Mouse (Mus musculus) spleen, adult 2 months (tissue): ENCODE measurements at regions not wholly inside any gene's neighbourhood (a gene's known extent, or its start where the extent isn't known, plus 50 kb on each side); places are given as distances from the start of the nearest gene placed in this dataset.

Source experiments
- DNase-seq, 2 experiments: peaks; one replicate each; pipeline versions ENCODE4 v3.0.0 to v3.0.0-alpha.2; 2012 to 2021; ENCODE audit warnings: low spot score in 2 of 2, low read depth in 1 of 2
- H3K27ac ChIP-seq: fragments of 200-500 bp; 2 replicates; pipeline ENCODE4 v1.5.1; 2012; ENCODE audit warnings: low read length, inconsistent platforms; ENCODE audit not compliant: insufficient read depth
- H3K27me3 ChIP-seq: fragments of 200-500 bp; 2 replicates; pipeline ENCODE4 v1.6.1; 2012; ENCODE audit warnings: mild to moderate bottlenecking, moderate library complexity, low read length, inconsistent platforms; ENCODE audit not compliant: control insufficient read depth, insufficient read depth
- H3K36me3 ChIP-seq: fragments of 200-500 bp; 2 replicates; pipeline ENCODE4 v1.6.1; 2012; ENCODE audit warnings: mild to moderate bottlenecking, low read length, inconsistent platforms; ENCODE audit not compliant: control insufficient read depth, insufficient read depth
- H3K4me1 ChIP-seq: fragments of 200-500 bp; 2 replicates; pipeline ENCODE4 v1.6.1; 2011; ENCODE audit warnings: inconsistent platforms; ENCODE audit not compliant: control insufficient read depth, insufficient read depth, insufficient read length
- H3K4me3 ChIP-seq: fragments of 200-500 bp; 2 replicates; pipeline ENCODE4 v1.5.1; 2011; ENCODE audit warnings: mild to moderate bottlenecking, inconsistent platforms; ENCODE audit not compliant: insufficient read depth, insufficient read length; ENCODE audit errors: extremely low read depth
- CTCF ChIP-seq: fragments of 200-500 bp; IDR thresholded peaks from 2 replicates; pipeline ENCODE4 v1.5.1; 2011; ENCODE audit warnings: mild to moderate bottlenecking, inconsistent platforms; ENCODE audit not compliant: insufficient read depth, insufficient read length, insufficient replicate concordance; ENCODE audit errors: extremely low read depth
- POLR2A ChIP-seq: fragments of 200-500 bp; IDR thresholded peaks from 2 replicates; pipeline ENCODE4 v1.6.1; 2011; ENCODE audit warnings: low read depth, low read length, inconsistent platforms
- whole genome bisulfite sequencing: fragments of 180-500 bp; shearing (Covaris S2); methylation state at CpG from one replicate; pipeline ENCODE4 v1.1.7; 2018; 5-methylcytosine and 5-hydroxymethylcytosine counted together

GRCm38 (mm10) chr19:6610051-6610450, 67.2 kb upstream of the Slc22a12 start:
- Histone ChIP-seq H3K27me3 (0 out of 2 replicates have a peak, but pooled peaks cover 1% of the 10 kb centered on the region), H3K4me1 (no peaks in the 10 kb centered on the region), H3K36me3 (no peaks in the 10 kb centered on the region), H3K27ac (no peak overlapping the region), H3K4me3 (no peak overlapping the region)
- DNase-seq: no peak
- TF ChIP-seq POLR2A (no peak), CTCF (no peak)
- WGBS: 76% methylated on average over 8 of the region's 8 CpGs

- Histone ChIP-seq H3K27ac (no peak overlapping the region), H3K27me3 (no peaks in the 10 kb centered on the region), H3K4me1 (no peaks in the 10 kb centered on the region), H3K4me3 (no peak overlapping the region), H3K36me3 (no peaks in the 10 kb centered on the region)
- DNase-seq: no peak
- no peak for TF ChIP-seq POLR2A
- WGBS: 86% methylated on average over 2 of the region's 2 CpGs
These were observed 64.7 kb upstream of the Slc22a12 start for GRCm38 (mm10) chr19:6607501-6607900.

- no peak overlapping the region for H3K27ac ChIP-seq
- TF ChIP-seq CTCF (no peak), POLR2A (no peak)
- no peaks in the 10 kb centered on the region for H3K4me1 ChIP-seq
- no peak overlapping the region for H3K4me3 ChIP-seq
- no peak for DNase-seq
- H3K36me3 ChIP-seq: no peaks in the 10 kb centered on the region
- 86% methylated on average over 7 of the region's 7 CpGs for WGBS
- H3K27me3 ChIP-seq: no peaks in the 10 kb centered on the region
These were observed 63.8 kb upstream of the Slc22a12 start for GRCm38 (mm10) chr19:6606667-6607066.

- DNase-seq: no peak
- Histone ChIP-seq H3K27me3 (no peaks in the 10 kb centered on the region), H3K4me1 (no peaks in the 10 kb centered on the region), H3K36me3 (no peaks in the 10 kb centered on the region), H3K4me3 (no peak overlapping the region), H3K27ac (no peak overlapping the region)
- WGBS: 64% methylated on average over 8 of the region's 8 CpGs
- TF ChIP-seq POLR2A (no peak), CTCF (0 out of 2 replicates have a peak, but pooled peaks have one; percentile 4)
These were observed 61.9 kb upstream of the Slc22a12 start for GRCm38 (mm10) chr19:6604702-6605101.

GRCm38 (mm10) chr19:6600873-6601530, 58.2 kb upstream of the Slc22a12 start:
- no peak for DNase-seq
- no peaks in the 10 kb centered on the region for H3K4me1 ChIP-seq
- no peaks in the 10 kb centered on the region for H3K36me3 ChIP-seq
- TF ChIP-seq CTCF: no peak
- no peak for TF ChIP-seq POLR2A
- no peak overlapping the region for H3K27ac ChIP-seq
- H3K4me3 ChIP-seq: no peak overlapping the region
- WGBS: 46% methylated on average over 12 of the region's 12 CpGs
- H3K27me3 ChIP-seq: no peaks in the 10 kb centered on the region

- DNase-seq: no peak
- WGBS: 91% methylated on average over 3 of the region's 3 CpGs
These were observed 56.4 kb upstream of the Slc22a12 start for GRCm38 (mm10) chr19:6599281-6599680.

GRCm38 (mm10) chr19:6598186-6598585, 55.4 kb upstream of the Slc22a12 start:
- H3K36me3 ChIP-seq: no peaks in the 10 kb centered on the region
- H3K4me1 ChIP-seq: no peaks in the 10 kb centered on the region
- H3K27ac ChIP-seq: no peak overlapping the region
- H3K4me3 ChIP-seq: no peak overlapping the region
- no peak for DNase-seq
- WGBS: 73% methylated on average over 3 of the region's 3 CpGs
- no peaks in the 10 kb centered on the region for H3K27me3 ChIP-seq
- no peak for TF ChIP-seq CTCF
- no peak for TF ChIP-seq POLR2A

More at GRCm38 (mm10) chr19:6599281-6599680, 56.4 kb upstream of the Slc22a12 start:
- no peak overlapping the region for H3K27ac ChIP-seq
- H3K27me3 ChIP-seq: no peaks in the 10 kb centered on the region
- H3K36me3 ChIP-seq: no peaks in the 10 kb centered on the region
- H3K4me1 ChIP-seq: no peaks in the 10 kb centered on the region
- H3K4me3 ChIP-seq: no peak overlapping the region
- TF ChIP-seq CTCF (no peak), POLR2A (no peak)
